Mouse (Mus musculus): Measurements from ENCODE around the gene Cisd2. TPM values are rescaled to one million over a fixed set of nuclear protein-coding genes. Genes with fewer than 3 reads are reported as not detected.

Cisd2 gene
- polyA plus RNA-seq, 1 experiment from 2014 or later, result 70.2 TPM

- WGBS, result 86% methylated on average over 9 of the region's 9 CpGs
- Histone ChIP-seq H3K27me3 (no peaks in the 10 kb centered on the region), H3K36me3 (peaks cover 37% of the 10 kb centered on the region), H3K4me3 (no peak overlapping the region), H3K9me3 (no peaks in the 10 kb centered on the region), H3K9ac (no peak overlapping the region), H3K4me1 (replicated peaks) (peaks cover 14% of the 10 kb centered on the region), H3K4me2 (no peak overlapping the region), H3K27ac (replicated peaks) (no peak overlapping the region)
- no peak for ATAC-seq (ENCODE audit: low read depth)
These were observed 16.4 kb downstream of the Cisd2 start for GRCm38 (mm10) chr3:135407351-135407750.

DNA sequence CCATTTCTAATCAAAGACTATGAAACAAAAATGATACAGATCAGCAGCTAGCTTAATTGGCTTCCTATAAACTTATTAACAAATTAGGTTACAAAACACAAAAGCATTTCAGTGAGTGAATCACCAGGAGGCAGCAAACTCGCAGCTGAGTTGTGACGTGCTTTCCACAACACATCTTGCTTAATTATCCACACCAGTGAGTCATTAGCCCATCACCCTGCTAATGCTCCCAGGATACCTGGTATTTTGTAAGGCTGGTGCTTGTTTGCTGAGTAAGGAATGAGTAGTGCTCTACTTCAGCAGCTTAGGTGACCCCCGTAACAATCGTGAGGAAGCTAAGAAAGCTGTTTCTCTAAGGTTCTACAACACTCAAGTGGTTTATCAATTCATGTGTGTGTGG, 19.1 kb downstream of the Cisd2 start:
- whole genome bisulfite sequencing, result 71% methylated on average over 4 of the region's 4 CpGs
- no peak overlapping the region for H3K4me3 ChIP-seq
- H3K4me2 ChIP-seq, result no peak overlapping the region
- ATAC-seq (ENCODE audit: low read depth), result no peak
- H3K27ac ChIP-seq (replicated peaks), result no peak overlapping the region
- peaks cover 13% of the 10 kb centered on the region for H3K4me1 ChIP-seq (replicated peaks)
- H3K27me3 ChIP-seq, result no peaks in the 10 kb centered on the region
- no peak overlapping the region for H3K9ac ChIP-seq
- peaks cover 25% of the 10 kb centered on the region for H3K36me3 ChIP-seq
- H3K9me3 ChIP-seq, result no peaks in the 10 kb centered on the region

- Histone ChIP-seq H3K9me3 (no peaks in the 10 kb centered on the region), H3K9ac (no peak overlapping the region), H3K4me2 (no peak overlapping the region), H3K4me3 (no peak overlapping the region), H3K27ac (replicated peaks) (no peak overlapping the region), H3K36me3 (peaks cover 21% of the 10 kb centered on the region), H3K4me1 (replicated peaks) (peaks cover 13% of the 10 kb centered on the region), H3K27me3 (no peaks in the 10 kb centered on the region)
- 73% methylated on average over 5 of the region's 5 CpGs for WGBS
- no peak for ATAC-seq (ENCODE audit: low read depth)
These were observed 19.9 kb downstream of the Cisd2 start for GRCm38 (mm10) chr3:135403856-135404255.

DNA sequence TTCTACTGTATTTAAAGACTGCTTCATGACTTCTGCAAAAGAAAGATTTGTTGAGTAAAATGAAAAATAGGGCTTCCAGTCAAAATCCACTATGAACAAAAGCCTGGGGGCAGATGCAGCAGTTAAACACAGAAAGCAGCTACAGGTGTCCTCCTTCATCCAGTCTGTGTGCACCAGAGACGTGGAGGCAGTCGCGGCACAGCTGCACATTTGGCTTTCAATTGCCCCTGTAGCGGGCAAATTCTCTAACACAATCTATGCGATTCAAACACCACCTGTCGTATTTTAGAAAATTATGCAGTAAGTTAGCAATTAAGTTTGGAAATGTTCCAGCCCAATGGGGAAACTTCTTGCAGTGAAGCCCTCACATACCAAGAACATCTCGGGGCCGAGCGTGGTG, 20.5 kb downstream of the Cisd2 start:
- Histone ChIP-seq H3K4me3 (no peak overlapping the region), H3K36me3 (peaks cover 18% of the 10 kb centered on the region), H3K27me3 (no peaks in the 10 kb centered on the region), H3K4me1 (replicated peaks) (peaks cover 13% of the 10 kb centered on the region), H3K9me3 (no peaks in the 10 kb centered on the region), H3K27ac (replicated peaks) (no peak overlapping the region), H3K4me2 (no peak overlapping the region), H3K9ac (no peak overlapping the region)
- 73% methylated on average over 9 of the region's 9 CpGs for WGBS
- no peak for ATAC-seq (ENCODE audit: low read depth)

GRCm38 (mm10) chr3:135402201-135402658, 21.5 kb downstream of the Cisd2 start:
- peak; percentile 85 for ATAC-seq (ENCODE audit: low read depth)
- Histone ChIP-seq H3K9ac (no peak overlapping the region), H3K4me3 (no peak overlapping the region), H3K27me3 (no peaks in the 10 kb centered on the region), H3K36me3 (peaks cover 15% of the 10 kb centered on the region), H3K27ac (replicated peaks) (no peak overlapping the region), H3K4me2 (no peak overlapping the region), H3K4me1 (replicated peaks) (peaks cover 13% of the 10 kb centered on the region), H3K9me3 (no peaks in the 10 kb centered on the region)
- WGBS, result 16% methylated on average over 10 of the region's 10 CpGs

- ATAC-seq (ENCODE audit: low read depth), result no peak
- Histone ChIP-seq H3K9ac (no peak overlapping the region), H3K9me3 (no peaks in the 10 kb centered on the region), H3K36me3 (no peaks in the 10 kb centered on the region), H3K27ac (replicated peaks) (no peak overlapping the region), H3K4me3 (no peak overlapping the region), H3K4me1 (replicated peaks) (peaks cover 6% of the 10 kb centered on the region; the same call in 1 of the 2 replicates), H3K27me3 (no peaks in the 10 kb centered on the region), H3K4me2 (no peak overlapping the region)
These were observed 26.6 kb downstream of the Cisd2 start for GRCm38 (mm10) chr3:135397112-135397511.

GRCm38 (mm10) chr3:135396081-135396480, 27.6 kb downstream of the Cisd2 start:
- Histone ChIP-seq H3K9ac (no peak overlapping the region), H3K27ac (replicated peaks) (no peak overlapping the region), H3K27me3 (no peaks in the 10 kb centered on the region), H3K4me2 (no peak overlapping the region), H3K4me1 (replicated peaks) (peaks cover 6% of the 10 kb centered on the region; the same call in 1 of the 2 replicates), H3K9me3 (no peaks in the 10 kb centered on the region), H3K4me3 (no peak overlapping the region), H3K36me3 (no peaks in the 10 kb centered on the region)
- no peak for ATAC-seq (ENCODE audit: low read depth)
- WGBS, result 44% methylated on average over 6 of the region's 6 CpGs

DNA sequence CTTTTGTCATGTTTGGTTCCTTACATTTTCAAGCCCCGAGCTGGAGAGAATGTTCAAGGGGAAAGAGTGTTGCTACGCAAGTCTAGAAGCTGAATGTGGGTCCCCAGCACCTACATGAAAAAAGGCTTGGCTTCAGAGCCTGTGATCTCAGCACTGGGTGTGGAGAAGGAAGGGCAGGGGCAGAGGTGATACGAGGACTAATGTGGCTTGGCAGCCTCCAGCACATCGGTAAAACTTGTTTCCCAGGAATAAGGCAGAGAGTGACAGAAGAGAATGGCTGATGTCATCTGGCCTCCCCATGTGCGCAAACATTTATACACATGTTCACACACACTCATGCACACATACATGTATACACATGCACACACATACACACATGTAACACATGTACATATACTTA, 28.6 kb downstream of the Cisd2 start:
- Histone ChIP-seq H3K4me2 (no peak overlapping the region), H3K9me3 (no peaks in the 10 kb centered on the region), H3K27ac (replicated peaks) (no peak overlapping the region), H3K36me3 (no peaks in the 10 kb centered on the region), H3K9ac (no peak overlapping the region), H3K4me1 (replicated peaks) (peaks cover 5% of the 10 kb centered on the region; the same call in 1 of the 2 replicates), H3K4me3 (no peak overlapping the region), H3K27me3 (no peaks in the 10 kb centered on the region)
- no peak for ATAC-seq (ENCODE audit: low read depth)
- WGBS, result 80% methylated on average over 5 of the region's 5 CpGs

DNA sequence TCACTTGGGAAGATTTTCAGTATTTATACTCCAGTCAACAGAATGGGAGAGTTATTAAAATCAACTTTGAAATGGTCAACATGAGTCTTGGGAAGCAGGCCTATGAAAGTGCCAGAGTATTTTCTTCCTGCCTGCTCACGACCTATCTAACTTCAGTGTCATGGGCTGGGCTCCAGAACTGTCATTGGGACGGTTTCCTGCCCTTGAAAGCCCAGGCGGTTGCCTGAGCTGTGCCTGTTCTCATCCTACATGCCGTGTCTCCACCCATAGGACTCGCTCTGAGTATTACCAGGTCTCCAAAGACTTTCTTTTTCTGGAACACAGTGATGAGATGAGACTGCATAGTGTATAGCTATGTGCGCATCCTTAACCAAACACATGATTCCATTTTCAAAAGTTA, 30.5 kb downstream of the Cisd2 start:
- no peak for ATAC-seq (ENCODE audit: low read depth)
- no peak overlapping the region for H3K9ac ChIP-seq
- 80% methylated on average over 6 of the region's 6 CpGs for WGBS

DNA sequence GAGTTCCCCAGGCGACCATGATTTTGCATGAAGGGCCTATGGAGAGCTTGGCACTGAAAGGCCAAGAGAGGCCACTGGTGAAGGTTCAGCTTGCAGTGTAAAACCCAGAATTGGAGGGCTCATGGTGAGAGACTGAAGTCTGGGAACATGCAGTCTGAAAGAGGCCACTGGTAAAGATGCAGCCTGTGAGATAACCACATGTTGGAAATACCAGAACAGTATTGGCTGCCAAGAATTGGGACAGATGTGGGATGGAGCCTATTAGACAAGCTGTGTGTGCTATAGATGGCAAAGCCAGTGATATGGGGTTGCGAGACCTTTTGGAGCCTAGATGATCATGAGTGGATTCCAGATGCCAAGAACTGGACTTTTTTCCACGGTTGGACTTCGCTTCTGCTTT, 43.9 kb downstream of the Cisd2 start:
- Histone ChIP-seq H3K4me2 (no peak overlapping the region), H3K27ac (replicated peaks) (no peak overlapping the region), H3K36me3 (no peaks in the 10 kb centered on the region), H3K27me3 (no peaks in the 10 kb centered on the region), H3K9me3 (no peaks in the 10 kb centered on the region), H3K4me3 (no peak overlapping the region), H3K4me1 (replicated peaks) (no peaks in the 10 kb centered on the region), H3K9ac (no peak overlapping the region)
- 95% methylated on average over 4 of the region's 4 CpGs for whole genome bisulfite sequencing
- ATAC-seq (ENCODE audit: low read depth), result no peak

More for the DNA sequence above, 30.5 kb downstream of the Cisd2 start:
- no peak overlapping the region for H3K27ac ChIP-seq (replicated peaks)
- H3K4me1 ChIP-seq (replicated peaks), result no peaks in the 10 kb centered on the region
- H3K9me3 ChIP-seq, result no peaks in the 10 kb centered on the region
- no peaks in the 10 kb centered on the region for H3K27me3 ChIP-seq
- H3K4me3 ChIP-seq, result no peak overlapping the region
- no peak overlapping the region for H3K4me2 ChIP-seq
- no peaks in the 10 kb centered on the region for H3K36me3 ChIP-seq

DNA sequence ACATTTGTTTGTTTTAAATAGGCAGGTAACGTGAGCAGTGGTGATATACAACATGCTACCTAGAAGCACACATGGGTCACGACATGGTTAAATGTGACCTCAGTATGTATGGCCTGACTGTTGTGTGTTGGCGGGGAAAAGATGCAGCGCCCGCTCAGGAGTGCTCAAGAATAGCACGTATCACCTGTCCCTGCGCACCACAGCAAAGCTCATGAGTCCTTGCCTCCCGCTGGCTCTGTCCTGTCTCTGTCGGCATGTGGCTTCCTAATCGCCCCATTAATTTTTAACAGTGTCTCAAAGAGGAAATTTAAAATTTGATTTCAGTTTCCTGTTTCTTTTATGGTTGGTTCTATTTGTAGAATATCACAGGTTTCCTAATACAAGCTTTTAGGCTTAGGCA, 46.3 kb downstream of the Cisd2 start:
- H3K36me3 ChIP-seq, result no peaks in the 10 kb centered on the region
- H3K9ac ChIP-seq, result no peak overlapping the region
- H3K4me1 ChIP-seq (replicated peaks), result no peaks in the 10 kb centered on the region
- WGBS, result 79% methylated on average over 10 of the region's 10 CpGs
- H3K4me2 ChIP-seq, result no peak overlapping the region
- ATAC-seq (ENCODE audit: low read depth), result no peak
- H3K27ac ChIP-seq (replicated peaks), result no peak overlapping the region
- H3K4me3 ChIP-seq, result no peak overlapping the region
- H3K27me3 ChIP-seq, result no peaks in the 10 kb centered on the region
- no peaks in the 10 kb centered on the region for H3K9me3 ChIP-seq

- 78% methylated on average over 3 of the region's 3 CpGs for WGBS
These were observed 47.9 kb downstream of the Cisd2 start for GRCm38 (mm10) chr3:135375836-135376235.

GRCm38 (mm10) chr3:135357394-135357793, 66.3 kb downstream of the Cisd2 start:
- no peak overlapping the region for H3K27ac ChIP-seq (replicated peaks)
- H3K9me3 ChIP-seq, result no peaks in the 10 kb centered on the region
- no peak overlapping the region for H3K4me2 ChIP-seq
- H3K4me1 ChIP-seq (replicated peaks), result no peaks in the 10 kb centered on the region
- H3K4me3 ChIP-seq, result no peak overlapping the region
- H3K9ac ChIP-seq, result no peak overlapping the region
- ATAC-seq (ENCODE audit: low read depth), result no peak
- no peaks in the 10 kb centered on the region for H3K36me3 ChIP-seq
- no peaks in the 10 kb centered on the region for H3K27me3 ChIP-seq
- 92% methylated on average over 4 of the region's 4 CpGs for WGBS

More at GRCm38 (mm10) chr3:135375836-135376235, 47.9 kb downstream of the Cisd2 start:
- Histone ChIP-seq H3K27me3 (no peaks in the 10 kb centered on the region), H3K36me3 (no peaks in the 10 kb centered on the region), H3K4me2 (no peak overlapping the region), H3K9me3 (no peaks in the 10 kb centered on the region), H3K4me3 (no peak overlapping the region), H3K27ac (replicated peaks) (no peak overlapping the region), H3K9ac (no peak overlapping the region), H3K4me1 (replicated peaks) (no peaks in the 10 kb centered on the region)
- ATAC-seq (ENCODE audit: low read depth), result no peak

Data from neural tube, embryonic 13.5 days (tissue).